Mouse (Mus musculus) neural tube, embryonic 11.5 days (tissue): Measurements from ENCODE around the gene Slc35e3. TPM values are rescaled to one million over a fixed set of nuclear protein-coding genes. Genes with fewer than 3 reads are reported as not detected.

Experiments
- ATAC-seq: fragments of 200-750 bp; cut with Nextera tagmentation; 2 replicates; pipeline ENCODE4 v1.8.0; 2017; ENCODE audit warnings: moderate number of reproducible peaks, mild to moderate bottlenecking, moderate TSS enrichment, moderate library complexity; ENCODE audit not compliant: insufficient read depth, low FRiP score, low TSS enrichment
- DNase-seq: peaks from one replicate; pipeline ENCODE4 v3.0.0-alpha.2; 2015; ENCODE audit warnings: low spot score
- H3K27ac ChIP-seq: fragments of 300-500 bp; sonication (generic); 2 replicates; pipeline ENCODE4 v1.5.1; 2014; ENCODE audit warnings: low read depth, mild to moderate bottlenecking, low read length
- H3K27me3 ChIP-seq: fragments of 300-500 bp; sonication (generic); 2 replicates; pipeline ENCODE4 v1.6.1; 2014; ENCODE audit warnings: mild to moderate bottlenecking, low read length, mixed read lengths; ENCODE audit not compliant: control insufficient read depth, insufficient read depth
- H3K36me3 ChIP-seq: fragments of 300-500 bp; sonication (generic); 2 replicates; pipeline ENCODE4 v1.6.1; 2014; ENCODE audit warnings: mild to moderate bottlenecking, low read length, moderate library complexity, mixed read lengths; ENCODE audit not compliant: control insufficient read depth, insufficient read depth
- H3K4me1 ChIP-seq: fragments of 300-500 bp; sonication (generic); 2 replicates; pipeline ENCODE4 v1.6.1; 2014; ENCODE audit warnings: low read length, mixed read lengths; ENCODE audit not compliant: control insufficient read depth, insufficient read depth
- H3K4me2 ChIP-seq: fragments of 300-500 bp; sonication (generic); 2 replicates; pipeline ENCODE4 v1.6.1; 2014; ENCODE audit warnings: low read depth, mild to moderate bottlenecking, moderate library complexity
- H3K4me3 ChIP-seq: fragments of 300-500 bp; sonication (generic); 2 replicates; pipeline ENCODE4 v1.5.1; 2014; ENCODE audit warnings: low read depth, low read length
- H3K9ac ChIP-seq: fragments of 300-500 bp; sonication (generic); 2 replicates; pipeline ENCODE4 v1.6.1; 2014; ENCODE audit warnings: mild to moderate bottlenecking, low read length
- H3K9me3 ChIP-seq: fragments of 300-500 bp; sonication (generic); 2 replicates; pipeline ENCODE4 v1.6.1; 2016; ENCODE audit warnings: low read length; ENCODE audit not compliant: control insufficient read depth
- WGBS: fragments of 180-500 bp; shearing (Covaris S2); extraction: QIAGEN DNeasy Blood & Tissue Kit; methylation state at CpG from one replicate; pipeline ENCODE4 v1.1.7; 2014; 5-methylcytosine and 5-hydroxymethylcytosine counted together
- polyA plus RNA-seq: library from polyadenylated mRNA; unstranded; fragments of >200 nt; fragmentation: Nextera tagmentation; extraction: Ambion mirVana; gene quantifications from 2 replicates; pipeline ENCODE4 v1.2.1, GENCODE M21; 2014

The Slc35e3 gene
- polyA plus RNA-seq, 1 experiment from 2014 or later = 21.2 TPM

GRCm38 (mm10) chr10:117697561-117698115 lies 48.5 kb downstream of the Slc35e3 start:
- ATAC-seq (no peak), DNase-seq (no peak)
- Histone ChIP-seq H3K4me1 (no peaks in the 10 kb centered on the region), H3K9ac (no peak overlapping the region), H3K27ac (no peak overlapping the region), H3K4me2 (no peak overlapping the region), H3K9me3 (no peaks in the 10 kb centered on the region), H3K36me3 (peaks cover 28% of the 10 kb centered on the region), H3K4me3 (no peak overlapping the region), H3K27me3 (no peaks in the 10 kb centered on the region)
- 91% methylated on average over 3 of the region's 3 CpGs for WGBS

GRCm38 (mm10) chr10:117696827-117697560 lies 49.2 kb downstream of the Slc35e3 start:
- Histone ChIP-seq H3K4me1 (no peaks in the 10 kb centered on the region), H3K36me3 (peaks cover 31% of the 10 kb centered on the region), H3K9me3 (no peaks in the 10 kb centered on the region), H3K4me3 (no peak overlapping the region), H3K4me2 (no peak overlapping the region), H3K27ac (no peak overlapping the region), H3K9ac (no peak overlapping the region), H3K27me3 (no peaks in the 10 kb centered on the region)
- WGBS = 89% methylated on average over 6 of the region's 6 CpGs
- ATAC-seq (no peak), DNase-seq (no peak)

GRCm38 (mm10) chr10:117696021-117696826 lies 49.9 kb downstream of the Slc35e3 start:
- 93% methylated on average over 8 of the region's 8 CpGs for WGBS
- H3K4me1 ChIP-seq = no peaks in the 10 kb centered on the region
- no peak overlapping the region for H3K9ac ChIP-seq
- no peak overlapping the region for H3K27ac ChIP-seq
- DNase-seq (no peak), ATAC-seq (no peak)
- H3K36me3 ChIP-seq = peaks cover 28% of the 10 kb centered on the region
- no peak overlapping the region for H3K4me2 ChIP-seq
- no peaks in the 10 kb centered on the region for H3K9me3 ChIP-seq
- no peaks in the 10 kb centered on the region for H3K27me3 ChIP-seq
- H3K4me3 ChIP-seq = no peak overlapping the region

- WGBS = 94% methylated on average over 4 of the region's 4 CpGs
- no peak overlapping the region for H3K4me3 ChIP-seq
- no peaks in the 10 kb centered on the region for H3K9me3 ChIP-seq
- H3K27me3 ChIP-seq = no peaks in the 10 kb centered on the region
- H3K4me1 ChIP-seq = no peaks in the 10 kb centered on the region
- no peak overlapping the region for H3K4me2 ChIP-seq
- DNase-seq = no peak
- no peak overlapping the region for H3K27ac ChIP-seq
- ATAC-seq = no peak
- H3K9ac ChIP-seq = no peak overlapping the region
- H3K36me3 ChIP-seq = peaks cover 28% of the 10 kb centered on the region
These were observed 50.6 kb downstream of the Slc35e3 start for GRCm38 (mm10) chr10:117695605-117696004.

- Histone ChIP-seq H3K4me2 (no peak overlapping the region), H3K27me3 (no peaks in the 10 kb centered on the region), H3K4me3 (no peak overlapping the region), H3K9ac (no peak overlapping the region), H3K27ac (no peak overlapping the region), H3K9me3 (no peaks in the 10 kb centered on the region), H3K36me3 (peaks cover 31% of the 10 kb centered on the region), H3K4me1 (no peaks in the 10 kb centered on the region)
- ATAC-seq = no peak
- DNase-seq = no peak
- 95% methylated on average over 4 of the region's 4 CpGs for WGBS
These were observed 51.1 kb downstream of the Slc35e3 start for GRCm38 (mm10) chr10:117695027-117695426.

- Histone ChIP-seq H3K27me3 (no peaks in the 10 kb centered on the region), H3K27ac (no peak overlapping the region), H3K9ac (no peak overlapping the region), H3K4me2 (no peak overlapping the region), H3K4me3 (no peak overlapping the region), H3K36me3 (peaks cover 27% of the 10 kb centered on the region), H3K4me1 (no peaks in the 10 kb centered on the region), H3K9me3 (no peaks in the 10 kb centered on the region)
- ATAC-seq = no peak
- WGBS = 93% methylated on average over 6 of the region's 6 CpGs
- no peak for DNase-seq
These were observed 51.8 kb downstream of the Slc35e3 start for GRCm38 (mm10) chr10:117694255-117694953.

GRCm38 (mm10) chr10:117692953-117693352 lies 53.2 kb downstream of the Slc35e3 start:
- no peaks in the 10 kb centered on the region for H3K27me3 ChIP-seq
- no peaks in the 10 kb centered on the region for H3K9me3 ChIP-seq
- H3K4me3 ChIP-seq = no peak overlapping the region
- H3K4me2 ChIP-seq = no peak overlapping the region
- H3K36me3 ChIP-seq = peaks cover 31% of the 10 kb centered on the region
- DNase-seq (no peak), ATAC-seq (no peak)
- no peak overlapping the region for H3K27ac ChIP-seq
- 97% methylated on average over 5 of the region's 5 CpGs for WGBS
- no peaks in the 10 kb centered on the region for H3K4me1 ChIP-seq
- no peak overlapping the region for H3K9ac ChIP-seq

- Histone ChIP-seq H3K9ac (no peak overlapping the region), H3K9me3 (no peaks in the 10 kb centered on the region), H3K4me2 (no peak overlapping the region), H3K27me3 (no peaks in the 10 kb centered on the region), H3K27ac (no peak overlapping the region), H3K36me3 (peaks cover 26% of the 10 kb centered on the region), H3K4me1 (no peaks in the 10 kb centered on the region), H3K4me3 (no peak overlapping the region)
- DNase-seq (no peak), ATAC-seq (no peak)
These were observed 54.0 kb downstream of the Slc35e3 start for GRCm38 (mm10) chr10:117692173-117692572.
